Mouse (Mus musculus) embryonic facial prominence, embryonic 13.5 days (tissue): Measurements from ENCODE around the gene Anapc1. TPM values are rescaled to one million over a fixed set of nuclear protein-coding genes. Genes with fewer than 3 reads are reported as not detected.

ENCODE experiments used
- ATAC-seq: fragments of 200-750 bp; cut with Nextera tagmentation; 2 replicates; pipeline ENCODE4 v1.8.0; 2017; ENCODE audit warnings: low read depth; ENCODE audit not compliant: insufficient number of reproducible peaks, insufficient read depth, low FRiP score, low TSS enrichment
- H3K27ac ChIP-seq: fragments of 300-500 bp; sonication (generic); 2 replicates; pipeline ENCODE4 v1.5.1; 2015; ENCODE audit warnings: moderate library complexity, mild to moderate bottlenecking, inconsistent platforms
- H3K27me3 ChIP-seq: fragments of 300-500 bp; sonication (generic); 2 replicates; pipeline ENCODE4 v1.6.1; 2015; ENCODE audit warnings: mild to moderate bottlenecking, inconsistent platforms
- H3K36me3 ChIP-seq: fragments of 300-500 bp; sonication (generic); 2 replicates; pipeline ENCODE4 v1.6.1; 2015; ENCODE audit warnings: mild to moderate bottlenecking, inconsistent platforms
- H3K4me1 ChIP-seq: fragments of 300-500 bp; sonication (generic); 2 replicates; pipeline ENCODE4 v1.6.1; 2015; ENCODE audit warnings: inconsistent platforms
- H3K4me2 ChIP-seq: fragments of 300-500 bp; sonication (generic); 2 replicates; pipeline ENCODE4 v1.6.1; 2015; ENCODE audit warnings: moderate library complexity, mild to moderate bottlenecking, inconsistent platforms
- H3K4me3 ChIP-seq: fragments of 300-500 bp; sonication (generic); 2 replicates; pipeline ENCODE4 v1.5.1; 2015; ENCODE audit warnings: mild to moderate bottlenecking, inconsistent platforms
- H3K9ac ChIP-seq: fragments of 300-500 bp; sonication (generic); 2 replicates; pipeline ENCODE4 v1.6.1; 2015; ENCODE audit warnings: mild to moderate bottlenecking, inconsistent platforms
- H3K9me3 ChIP-seq: fragments of 300-500 bp; sonication (generic); 2 replicates; pipeline ENCODE4 v1.6.1; 2016; ENCODE audit warnings: inconsistent platforms
- WGBS: fragments of 180-500 bp; shearing (Covaris S2); methylation state at CpG from one replicate; pipeline ENCODE4 v1.1.7; 2015; ENCODE audit warnings: mixed read lengths; 5-methylcytosine and 5-hydroxymethylcytosine counted together
- polyA plus RNA-seq: library from polyadenylated mRNA; unstranded; fragments of >200 nt; fragmentation: Nextera tagmentation; extraction: Ambion mirVana; gene quantifications from 2 replicates; pipeline ENCODE4 v1.2.1, GENCODE M21; 2015

Gene Anapc1
- polyA plus RNA-seq: 65.4 and 72.5 TPM in 2 replicates

DNA sequence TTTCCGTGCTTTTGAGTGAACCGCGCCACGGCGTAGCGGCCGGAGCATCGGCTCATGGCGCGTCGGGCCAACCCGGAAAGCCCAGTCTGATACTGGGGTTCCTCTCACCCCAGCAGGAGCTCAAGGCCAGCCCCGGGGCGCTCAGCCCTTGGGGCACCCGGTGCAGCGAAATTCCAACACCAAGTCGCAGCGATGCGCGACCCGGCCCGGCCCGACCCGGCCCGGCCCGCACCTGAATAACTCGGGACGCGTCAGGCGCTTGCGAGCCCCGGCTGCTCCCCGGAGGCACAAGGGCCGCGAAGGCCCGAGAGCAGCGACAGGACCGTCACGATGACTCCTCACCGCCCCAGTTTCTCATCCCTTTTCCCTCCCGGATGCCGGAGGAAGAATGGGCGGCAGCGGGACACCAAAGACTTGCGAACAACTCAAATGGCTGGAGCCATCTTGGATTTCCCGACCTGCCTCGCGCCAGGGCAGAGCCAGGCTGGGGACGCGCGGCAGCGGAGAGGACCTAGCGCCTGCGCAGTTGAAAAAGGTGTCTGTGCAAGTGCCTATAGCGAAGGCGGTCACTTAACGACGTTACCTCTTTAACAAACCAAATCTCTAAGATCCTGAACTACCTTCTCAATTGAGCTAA, at the start of gene Anapc1:
Gene Anapc1, minus strand, starts transcription at position 471 of the 637 bp plus-strand sequence.
- WGBS: under 1% methylated on average over 57 of the region's 58 CpGs

DNA sequence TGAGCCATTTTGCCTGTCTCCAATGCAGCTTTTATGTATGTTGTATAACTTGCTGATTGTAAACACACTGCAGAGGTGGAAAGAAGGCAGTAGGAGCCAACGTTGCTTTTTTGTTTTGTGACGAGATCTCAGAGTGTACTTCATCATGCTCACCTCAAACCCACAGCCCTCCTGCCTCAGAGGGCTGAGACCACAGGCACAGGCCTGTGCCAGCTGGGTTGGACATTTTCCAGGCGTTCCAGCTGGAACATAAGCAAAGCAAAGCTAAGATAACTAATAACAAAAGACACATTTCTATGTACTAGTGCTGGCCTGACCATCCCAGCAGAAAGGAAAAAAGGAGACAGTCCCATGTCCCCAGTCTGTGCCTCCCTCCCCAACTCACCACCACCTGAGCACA, 47.9 kb upstream of the Anapc1 start:
- Histone ChIP-seq H3K27ac (peak overlapping the region; percentile 49), H3K9ac (no peak overlapping the region), H3K27me3 (no peaks in the 10 kb centered on the region), H3K4me3 (no peak overlapping the region), H3K4me2 (no peak overlapping the region), H3K4me1 (peaks cover 43% of the 10 kb centered on the region), H3K9me3 (no peaks in the 10 kb centered on the region), H3K36me3 (peaks cover 44% of the 10 kb centered on the region)
- no peak for ATAC-seq
- WGBS: 35% methylated on average over 3 of the region's 3 CpGs

More for the DNA sequence above, at the start of gene Anapc1:
- Histone ChIP-seq H3K4me1 (peaks cover 14% of the 10 kb centered on the region), H3K9me3 (no peaks in the 10 kb centered on the region), H3K27ac (peak within 1 kb of the TSS; percentile 89), H3K27me3 (no peaks in the 10 kb centered on the region), H3K36me3 (peaks cover 24% of the 10 kb centered on the region), H3K4me3 (peak within 1 kb of the TSS; percentile 95), H3K9ac (peak within 1 kb of the TSS; percentile 98), H3K4me2 (peak within 1 kb of the TSS; percentile 78)
- ATAC-seq: peak; percentile 92

DNA sequence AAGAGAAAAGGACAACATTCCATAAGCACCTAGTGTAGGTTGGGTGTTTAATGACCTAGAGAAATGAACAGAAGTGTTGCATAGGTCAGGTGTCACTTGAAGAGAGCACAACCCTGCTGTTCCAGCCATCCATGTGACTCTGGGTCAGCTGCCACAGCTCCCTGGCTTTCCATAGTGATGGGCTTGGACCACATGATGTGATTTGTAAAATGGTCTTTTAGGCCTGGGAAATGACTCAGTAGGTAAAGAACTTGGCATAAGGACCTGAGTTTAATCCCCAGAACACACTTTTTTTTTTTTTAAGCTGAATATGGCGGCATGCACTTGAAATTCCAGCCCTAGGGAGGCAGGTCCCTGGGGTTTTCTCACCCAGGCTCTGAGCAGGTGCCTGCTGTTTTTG, 44.8 kb upstream of the Anapc1 start:
- no peak overlapping the region for H3K9ac ChIP-seq
- no peak overlapping the region for H3K27ac ChIP-seq
- WGBS: 75% methylated on average over 1 of the region's 1 CpGs
- H3K4me2 ChIP-seq: no peak overlapping the region
- H3K9me3 ChIP-seq: no peaks in the 10 kb centered on the region
- peaks cover 38% of the 10 kb centered on the region for H3K36me3 ChIP-seq
- peaks cover 36% of the 10 kb centered on the region for H3K4me1 ChIP-seq
- ATAC-seq: no peak
- H3K4me3 ChIP-seq: no peak overlapping the region
- H3K27me3 ChIP-seq: no peaks in the 10 kb centered on the region

DNA sequence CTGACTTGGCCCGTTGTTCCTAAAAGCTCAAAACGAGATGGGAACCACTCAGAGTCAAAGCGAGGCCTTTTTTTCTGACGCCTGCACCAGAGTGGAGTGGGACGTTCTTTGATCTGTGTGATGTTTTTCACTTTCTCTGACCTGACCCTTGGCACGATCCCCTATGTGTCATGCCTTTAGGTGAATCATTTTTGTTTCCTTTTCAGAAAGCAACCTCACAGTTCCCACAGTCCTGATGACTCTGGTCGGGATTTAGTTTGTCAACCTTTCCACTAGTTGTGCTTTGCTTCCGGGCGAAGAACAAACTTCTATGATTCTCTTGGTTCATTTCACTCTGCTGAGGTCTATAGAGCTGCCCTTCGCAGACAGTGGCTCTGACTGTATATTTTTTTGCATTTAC, 44.3 kb upstream of the Anapc1 start:
- peaks cover 33% of the 10 kb centered on the region for H3K4me1 ChIP-seq
- H3K4me2 ChIP-seq: no peak overlapping the region
- H3K27me3 ChIP-seq: no peaks in the 10 kb centered on the region
- ATAC-seq: no peak
- H3K4me3 ChIP-seq: no peak overlapping the region
- no peak overlapping the region for H3K27ac ChIP-seq
- 78% methylated on average over 10 of the region's 10 CpGs for WGBS
- no peak overlapping the region for H3K9ac ChIP-seq
- no peaks in the 10 kb centered on the region for H3K9me3 ChIP-seq
- peaks cover 33% of the 10 kb centered on the region for H3K36me3 ChIP-seq

DNA sequence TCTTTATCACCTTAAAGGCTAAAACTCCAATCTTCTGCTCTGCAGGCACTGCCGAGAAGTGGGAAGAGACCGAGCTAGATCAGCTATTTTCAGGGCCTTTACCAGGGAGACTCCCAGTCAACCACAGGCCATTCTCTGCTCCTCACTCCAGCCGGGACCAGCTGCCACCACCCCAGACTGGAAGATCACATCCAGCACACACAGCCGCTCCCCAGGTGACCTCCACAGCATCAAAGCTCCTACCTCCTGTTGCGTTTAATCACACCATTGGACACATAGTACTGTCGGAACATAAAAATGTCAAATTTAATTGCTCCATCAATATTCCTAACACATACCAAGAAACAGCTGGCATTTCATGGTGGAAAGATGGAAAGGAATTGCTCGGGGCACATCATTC, 42.0 kb upstream of the Anapc1 start:
- H3K4me2 ChIP-seq: no peak overlapping the region
- no peak for ATAC-seq
- H3K27ac ChIP-seq: no peak overlapping the region
- WGBS: 85% methylated on average over 7 of the region's 7 CpGs
- peaks cover 11% of the 10 kb centered on the region; the same call in 1 of the 2 replicates for H3K4me1 ChIP-seq
- no peaks in the 10 kb centered on the region for H3K9me3 ChIP-seq
- H3K9ac ChIP-seq: no peak overlapping the region
- H3K27me3 ChIP-seq: no peaks in the 10 kb centered on the region
- H3K4me3 ChIP-seq: no peak overlapping the region
- H3K36me3 ChIP-seq: peaks cover 29% of the 10 kb centered on the region

DNA sequence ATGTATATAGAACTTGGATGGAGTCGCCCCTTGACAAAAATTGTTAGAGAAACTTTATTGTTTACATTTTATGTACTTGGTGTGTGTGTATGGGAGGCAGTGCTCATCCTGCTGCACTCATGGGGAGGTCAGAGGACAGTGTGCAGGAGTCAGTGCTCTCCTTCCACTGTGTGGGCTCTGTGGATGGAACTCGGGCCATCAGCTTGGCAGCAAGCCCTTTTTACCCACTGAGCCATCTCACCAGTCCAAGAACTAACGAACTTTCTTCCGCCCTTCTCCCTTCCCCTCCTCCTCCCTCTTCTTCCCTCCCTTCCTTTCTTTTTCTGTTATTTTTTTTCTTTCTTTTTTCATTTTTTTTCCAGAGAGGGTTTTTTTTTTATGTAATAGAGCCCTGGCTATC, 40.9 kb upstream of the Anapc1 start:
- 84% methylated on average over 4 of the region's 4 CpGs for WGBS
- no peak for ATAC-seq

DNA sequence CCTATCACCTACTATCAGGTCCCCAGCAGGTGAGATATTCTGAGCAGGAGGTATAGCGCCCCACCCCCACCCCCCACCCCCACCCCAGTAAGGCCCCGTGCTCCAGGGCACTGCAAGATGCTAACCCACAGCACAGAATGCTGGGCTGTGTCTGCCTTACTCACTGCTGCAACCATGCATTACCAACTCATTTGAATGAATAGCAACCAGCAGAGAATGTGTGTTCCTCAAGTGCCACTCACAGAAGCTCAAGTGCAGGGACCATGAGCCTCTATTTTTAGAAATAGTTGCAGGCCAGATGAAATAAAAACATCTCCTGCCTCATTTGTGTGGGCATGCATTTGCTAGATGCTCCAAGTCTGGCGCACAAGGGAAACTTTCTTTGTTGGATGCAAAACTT, 40.4 kb upstream of the Anapc1 start:
- 40% methylated on average over 3 of the region's 3 CpGs for WGBS
- ATAC-seq: no peak

More for the DNA sequence above, 40.9 kb upstream of the Anapc1 start:
- Histone ChIP-seq H3K27ac (no peak overlapping the region), H3K4me3 (no peak overlapping the region), H3K4me1 (peaks cover 11% of the 10 kb centered on the region; the same call in 1 of the 2 replicates), H3K4me2 (no peak overlapping the region), H3K27me3 (no peaks in the 10 kb centered on the region), H3K9ac (no peak overlapping the region), H3K36me3 (peaks cover 30% of the 10 kb centered on the region), H3K9me3 (no peaks in the 10 kb centered on the region)

DNA sequence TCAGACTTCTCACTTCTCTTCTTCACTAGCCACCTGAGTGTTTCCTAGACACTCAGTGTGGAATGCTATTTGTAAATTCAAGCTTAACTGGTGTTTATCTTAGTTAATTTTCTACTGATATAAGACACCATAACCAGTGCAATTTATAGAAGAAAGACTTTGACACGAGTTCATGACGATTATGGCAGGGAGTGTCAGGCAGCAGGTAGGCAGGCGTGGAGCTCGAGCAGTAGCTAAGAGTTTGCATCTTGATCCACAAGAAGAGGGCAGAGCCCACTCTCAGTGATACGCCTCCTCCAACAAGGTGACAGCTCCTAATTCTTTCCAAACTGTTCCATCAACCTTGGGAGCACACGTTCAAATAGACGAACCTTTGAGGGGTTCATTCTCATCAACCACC, 39.4 kb upstream of the Anapc1 start:
- Histone ChIP-seq H3K4me1 (peaks cover 6% of the 10 kb centered on the region; the same call in 1 of the 2 replicates), H3K36me3 (peaks cover 25% of the 10 kb centered on the region), H3K9me3 (no peaks in the 10 kb centered on the region), H3K27me3 (no peaks in the 10 kb centered on the region), H3K9ac (no peak overlapping the region), H3K4me3 (no peak overlapping the region), H3K4me2 (no peak overlapping the region), H3K27ac (no peak overlapping the region)
- 77% methylated on average over 7 of the region's 7 CpGs for WGBS
- ATAC-seq: no peak

More for the DNA sequence above, 40.4 kb upstream of the Anapc1 start:
- no peak overlapping the region for H3K9ac ChIP-seq
- no peak overlapping the region for H3K4me2 ChIP-seq
- peaks cover 11% of the 10 kb centered on the region; the same call in 1 of the 2 replicates for H3K4me1 ChIP-seq
- no peaks in the 10 kb centered on the region for H3K9me3 ChIP-seq
- H3K27me3 ChIP-seq: no peaks in the 10 kb centered on the region
- H3K27ac ChIP-seq: no peak overlapping the region
- no peak overlapping the region for H3K4me3 ChIP-seq
- peaks cover 29% of the 10 kb centered on the region for H3K36me3 ChIP-seq

DNA sequence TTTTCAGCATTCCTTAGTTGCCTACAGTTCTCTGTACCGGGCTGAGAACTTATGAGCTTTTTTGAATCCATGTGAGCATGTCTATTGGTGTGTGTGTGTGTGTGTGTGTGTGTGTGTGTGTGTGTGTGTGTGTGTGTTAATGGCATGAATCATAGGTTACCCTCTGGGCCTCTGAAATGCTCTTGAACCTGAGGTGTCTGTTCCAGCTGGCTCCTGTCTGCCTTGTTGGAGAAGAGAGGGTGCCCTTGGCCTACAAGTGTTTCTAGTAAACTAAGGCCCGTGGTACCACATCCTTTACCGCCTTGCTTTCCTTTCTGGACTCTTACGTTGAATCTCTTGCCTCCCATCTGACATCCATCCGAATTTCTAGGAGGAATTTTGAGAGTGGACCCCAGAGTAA, 38.9 kb upstream of the Anapc1 start:
- WGBS: 86% methylated on average over 5 of the region's 5 CpGs
- Histone ChIP-seq H3K4me3 (no peak overlapping the region), H3K27ac (no peak overlapping the region), H3K4me1 (peaks cover 6% of the 10 kb centered on the region; the same call in 1 of the 2 replicates), H3K9ac (no peak overlapping the region), H3K36me3 (peaks cover 30% of the 10 kb centered on the region), H3K9me3 (no peaks in the 10 kb centered on the region), H3K4me2 (no peak overlapping the region), H3K27me3 (no peaks in the 10 kb centered on the region)
- ATAC-seq: no peak

DNA sequence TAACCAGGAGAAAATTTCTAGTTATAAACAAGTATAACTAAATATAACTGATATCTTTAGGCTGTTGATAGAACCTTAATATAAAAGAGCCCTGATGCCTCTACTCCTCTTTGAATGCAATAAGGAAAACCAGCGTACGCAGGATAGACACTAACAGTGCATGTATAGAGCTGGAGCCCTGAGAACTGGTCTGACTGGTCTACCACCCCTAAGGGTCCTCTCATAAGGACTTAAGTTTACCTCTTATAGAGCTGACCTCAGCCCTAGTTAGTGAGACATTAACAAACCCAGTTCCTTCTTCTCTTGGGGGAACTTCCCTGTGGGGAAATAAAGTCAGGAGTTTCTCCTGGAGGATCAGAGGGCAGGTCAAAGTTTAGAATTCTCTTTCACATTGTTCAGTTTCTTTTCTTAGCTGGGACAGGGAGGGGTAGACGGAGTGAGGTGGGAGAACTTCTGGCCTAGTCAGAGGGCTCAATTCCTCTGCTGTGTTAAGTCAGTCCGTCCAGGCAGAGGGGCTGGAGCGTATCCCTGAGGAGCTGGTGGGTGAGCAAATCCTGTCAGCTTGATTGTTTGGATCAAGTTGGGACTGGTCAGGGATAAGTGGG, 35.0 kb upstream of the Anapc1 start:
- no peak overlapping the region for H3K4me2 ChIP-seq
- H3K4me1 ChIP-seq: peaks cover 13% of the 10 kb centered on the region; the same call in 1 of the 2 replicates
- no peak overlapping the region for H3K4me3 ChIP-seq
- no peaks in the 10 kb centered on the region for H3K27me3 ChIP-seq
- H3K9ac ChIP-seq: no peak overlapping the region
- no peak for ATAC-seq
- no peak overlapping the region; the same call in 1 of the 2 replicates for H3K27ac ChIP-seq
- no peaks in the 10 kb centered on the region for H3K9me3 ChIP-seq
- peaks cover 20% of the 10 kb centered on the region for H3K36me3 ChIP-seq
- WGBS: 80% methylated on average over 5 of the region's 5 CpGs

DNA sequence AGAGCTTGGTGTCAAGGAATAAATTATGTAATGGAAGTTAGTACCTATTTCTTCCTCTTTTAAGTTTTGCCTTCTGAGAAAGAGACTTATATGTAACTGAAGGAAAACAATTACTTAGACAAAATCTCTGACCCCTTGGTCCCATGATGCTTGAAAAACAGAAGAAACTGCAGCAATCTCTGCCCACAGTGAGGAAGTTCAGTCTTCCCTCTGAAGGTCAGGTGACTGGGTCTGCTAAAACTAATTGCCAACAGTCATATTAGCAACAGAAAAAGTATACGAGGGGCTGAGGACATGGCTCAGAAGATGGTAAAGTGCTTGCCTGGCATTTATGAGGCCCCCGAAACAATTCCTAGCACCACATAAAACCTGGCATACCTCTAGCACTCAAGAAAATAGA, 32.2 kb upstream of the Anapc1 start:
- Histone ChIP-seq H3K27ac (no peak overlapping the region), H3K9me3 (no peaks in the 10 kb centered on the region), H3K4me3 (no peak overlapping the region), H3K9ac (no peak overlapping the region), H3K4me1 (peaks cover 37% of the 10 kb centered on the region), H3K36me3 (peaks cover 20% of the 10 kb centered on the region), H3K27me3 (no peaks in the 10 kb centered on the region), H3K4me2 (no peak overlapping the region)
- no peak for ATAC-seq
- WGBS: 86% methylated on average over 2 of the region's 2 CpGs

DNA sequence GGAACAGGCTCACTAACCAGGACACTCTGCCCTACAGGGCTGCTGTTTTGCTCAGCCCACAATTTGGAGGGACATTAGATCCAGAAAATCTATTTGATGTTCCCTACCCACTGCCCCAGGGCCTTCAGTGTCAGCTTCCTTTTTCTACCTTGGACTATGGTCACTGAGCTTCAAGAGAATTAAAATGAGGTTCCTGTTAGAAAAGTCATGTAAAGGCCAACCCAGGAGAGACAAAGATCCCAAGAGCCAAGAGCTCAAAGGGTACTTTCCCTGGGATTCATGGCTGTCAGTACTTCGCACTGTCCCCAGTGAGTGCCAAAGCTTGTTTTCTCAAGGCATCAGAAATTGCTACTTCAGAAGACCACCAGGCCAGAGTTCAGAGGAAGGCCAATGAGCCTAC, 28.8 kb upstream of the Anapc1 start:
- ATAC-seq: no peak
- H3K4me3 ChIP-seq: no peak overlapping the region
- H3K4me2 ChIP-seq: no peak overlapping the region
- no peaks in the 10 kb centered on the region for H3K27me3 ChIP-seq
- 97% methylated on average over 1 of the region's 1 CpGs for WGBS
- no peak overlapping the region for H3K9ac ChIP-seq
- peaks cover 59% of the 10 kb centered on the region for H3K4me1 ChIP-seq
- no peaks in the 10 kb centered on the region for H3K9me3 ChIP-seq
- no peak overlapping the region for H3K27ac ChIP-seq
- H3K36me3 ChIP-seq: peaks cover 11% of the 10 kb centered on the region
